ENCODE assay signal across 7 mouse cellular contexts in the genomic region with DNA sequence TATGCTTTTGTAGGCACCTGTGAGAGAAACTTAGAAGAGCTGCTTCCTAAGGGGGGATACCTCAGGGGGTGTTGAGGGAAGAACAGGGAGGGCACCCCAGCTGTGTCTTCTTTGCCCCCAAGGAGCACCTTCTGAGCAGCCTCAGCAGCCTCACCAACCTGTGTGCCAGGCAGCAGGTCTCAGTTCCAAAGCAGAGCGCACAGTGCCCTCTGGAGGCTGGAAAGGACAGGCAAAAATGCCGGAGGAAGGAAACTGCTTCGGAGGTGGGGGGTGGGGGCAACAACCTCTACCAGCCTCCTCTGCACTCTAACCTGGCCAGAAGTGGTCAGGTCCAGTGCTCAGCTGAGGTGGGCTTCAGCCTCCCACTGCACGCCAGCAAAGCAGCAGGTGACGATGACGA. TPM values are rescaled to one million over a fixed set of nuclear protein-coding genes. Genes with fewer than 3 reads are reported as not detected.
DNase-seq lines count a peak whose midpoint lies in the region; TF ChIP-seq lines count a peak whose summit lies in the region.

No protein-coding gene starts in this region.

- peaks cover 8% of the 10 kb centered on the region for H3K27me3 ChIP-seq in CH12.LX (replicated peaks)

- peak; percentile 66 for TF ChIP-seq RAD21 in CH12.LX (IDR thresholded peaks at IDR 0.05; ENCODE audit: low read depth, low read length)

- TF ChIP-seq POLR2A in CH12.LX (IDR thresholded peaks at IDR 0.05; ENCODE audit: low read depth, low read length): no peak

- H3K27ac ChIP-seq in CH12.LX (ENCODE audit: insufficient read depth, low read depth): no peak overlapping the region

- H3K4me2 ChIP-seq in CH12.LX (ENCODE audit: insufficient read depth, low read depth, poor library complexity, severe bottlenecking): no peak overlapping the region

- no peak for TF ChIP-seq EP300 in CH12.LX (IDR thresholded peaks at IDR 0.05; ENCODE audit: low read length)

- H3K9me3 ChIP-seq in CH12.LX (replicated peaks; ENCODE audit: low read length): no peaks in the 10 kb centered on the region

- no peak overlapping the region for H3K4me3 ChIP-seq in CH12.LX (replicated peaks in 1 of 3; ENCODE audit: low read depth in 2 of 3, low read length in 2 of 3, poor library complexity in 1 of 3)

- DNase-seq in kidney, adult 18-20 months: peak; percentile 31
- DNase-seq in kidney, adult 9 months: no peak
- peak; percentile 66 for DNase-seq in CH12.LX (ENCODE audit: extremely low read depth)
- peak; percentile 11 for DNase-seq in T-cell, adult 2 months (ENCODE audit: low spot score)
- DNase-seq in kidney, postnatal 14 days: peak; percentile 31
- peak; percentile 72 for DNase-seq in thymus, postnatal 4 days
- no peak for DNase-seq in spleen, adult 18-20 months

- H3K4me1 ChIP-seq in CH12.LX (ENCODE audit: control insufficient read depth in 1 of 2, insufficient read depth in 2 of 2): peaks cover 5 to 27% of the 10 kb centered on the region in 2 experiments

- peaks cover 4 to 18% of the 10 kb centered on the region in 2 experiments for H3K36me3 ChIP-seq in CH12.LX (replicated peaks in 1 of 2; ENCODE audit: control insufficient read depth in 1 of 2, insufficient read depth in 1 of 2, low read length in 1 of 2)

- in situ Hi-C loops in CH12.LX (cut with MboI; ENCODE audit: low pct_ligation_motif_present, low pct_unique_long_range_greater_than_20kb, low sequenced_read_pairs): no loop called here

- dilution Hi-C loops in CH12.LX (cut with MboI; ENCODE audit: extremely low pct_ligation_motif_present, extremely low pct_unique_long_range_greater_than_20kb, low sequenced_read_pairs): loop anchor here (25.0 kb wide), 1 partner anchor 183 kb away; a partner anchor contains a TSS

- peak in 1 of 2 experiments; percentile 78; a peak in 3 of 4 replicates for TF ChIP-seq CTCF in CH12.LX (conservative IDR thresholded peaks at IDR 0.05 in 1 of 2, IDR thresholded peaks at IDR 0.05 in 1 of 2; ENCODE audit: low read depth in 2 of 2, low read length in 2 of 2)

- H3K9ac ChIP-seq in CH12.LX (ENCODE audit: insufficient read depth, low read depth): no peak overlapping the region

- no peaks in the 10 kb centered on the region for H3K79me2 ChIP-seq in CH12.LX (replicated peaks; ENCODE audit: control insufficient read depth, extremely low read depth, insufficient read depth, poor library complexity, severe bottlenecking)

TF ChIP-seq in CH12.LX, 34 proteins besides CTCF, POLR2A, EP300 and RAD21:
- TF ChIP-seq IRF4 (IDR thresholded peaks at IDR 0.05; ENCODE audit: low read depth, low read length): peak; percentile 35; the same call in 1 of the 2 replicates
- TF ChIP-seq SMC3 (IDR thresholded peaks at IDR 0.05; ENCODE audit: low read depth, low read length): peak; percentile 61
- TF ChIP-seq E2F4 (IDR thresholded peaks at IDR 0.05; ENCODE audit: insufficient replicate concordance, low read depth, low read length): no peak

RNA-seq across cellular contexts. Expression of a gene that starts 6.3 kb away (rescaled TPM):
- total RNA-seq in CH12.LX (2012; rRNA removed) (16.9 and 25.7 TPM in 2 replicates), CH12.LX (2014; rRNA removed) (21.2 and 25.5 TPM in 2 replicates)
- 17.9 and 18.5 TPM in 2 replicates for polyA plus RNA-seq in CH12.LX (2012; ENCODE audit: insufficient read length, low read depth)

RNA-seq across cellular contexts. Expression of a gene that starts 34.2 kb away (rescaled TPM):
- total RNA-seq in CH12.LX (2012; rRNA removed) (0.08 and 0.13 TPM in 2 replicates), CH12.LX (2014; rRNA removed) (not detected in 2 replicates)
- 0.06 and 0.15 TPM in 2 replicates for polyA plus RNA-seq in CH12.LX (2012; ENCODE audit: insufficient read length, low read depth)

RNA-seq across cellular contexts. Expression of a gene that starts 59.9 kb away (rescaled TPM):
- total RNA-seq in CH12.LX (2012; rRNA removed) (0.63 and 0.68 TPM in 2 replicates), CH12.LX (2014; rRNA removed) (0.52 and 0.61 TPM in 2 replicates)
- polyA plus RNA-seq in CH12.LX (2012; ENCODE audit: insufficient read length, low read depth): 1.3 and 1.7 TPM in 2 replicates

Comparison
In these comparisons a context has a peak if more than half of its experiments do, and no peak if none do; other contexts are left out.
1. DNase-seq: peak in kidney, adult 18-20 months (single experiment), CH12.LX (single experiment), T-cell, adult 2 months (single experiment), kidney, postnatal 14 days (single experiment) and thymus, postnatal 4 days (single experiment); none in kidney, adult 9 months (single experiment) and spleen, adult 18-20 months (0 of 2).